Mouse (Mus musculus): Measurements from ENCODE around the gene Ubn1.

GRCm38 (mm10) chr16:5012036-5013005 is 37.5 kb upstream of the Ubn1 start:
- TF ChIP-seq MAFK (IDR thresholded peaks at IDR 0.05; ENCODE audit: insufficient read depth, low read depth, low read length) (no peak), CHD2 (IDR thresholded peaks at IDR 0.05; ENCODE audit: low read depth, low read length) (no peak), ZNF384 (IDR thresholded peaks at IDR 0.05; ENCODE audit: low read depth, low read length) (no peak)

All from ES-E14 (cell line).